Mouse (Mus musculus) small intestine, adult 2 months (tissue): Measurements from ENCODE around the gene Nck1.

ENCODE experiments used
- CTCF ChIP-seq: fragments of 200-500 bp; IDR thresholded peaks from 2 replicates; pipeline ENCODE4 v1.5.1; 2012; ENCODE audit warnings: low read depth, mild to moderate bottlenecking, control low read depth, inconsistent platforms, low read length, moderate library complexity, mixed read lengths; ENCODE audit not compliant: insufficient replicate concordance, insufficient read length; ENCODE audit errors: extremely low read depth
- POLR2A ChIP-seq: fragments of 200-500 bp; IDR thresholded peaks from 2 replicates; pipeline ENCODE4 v1.6.1; 2012; ENCODE audit warnings: low read depth, mild to moderate bottlenecking, control low read depth, inconsistent platforms, low read length, moderate library complexity

GRCm38 (mm10) chr9:100486431-100486830 is 59.5 kb downstream of the Nck1 start, which contains the start of gene Il20rb:
- no peak for TF ChIP-seq POLR2A
- TF ChIP-seq CTCF = no peak
